Mouse (Mus musculus): Measurements from ENCODE around the gene Pcsk4.

DNA sequence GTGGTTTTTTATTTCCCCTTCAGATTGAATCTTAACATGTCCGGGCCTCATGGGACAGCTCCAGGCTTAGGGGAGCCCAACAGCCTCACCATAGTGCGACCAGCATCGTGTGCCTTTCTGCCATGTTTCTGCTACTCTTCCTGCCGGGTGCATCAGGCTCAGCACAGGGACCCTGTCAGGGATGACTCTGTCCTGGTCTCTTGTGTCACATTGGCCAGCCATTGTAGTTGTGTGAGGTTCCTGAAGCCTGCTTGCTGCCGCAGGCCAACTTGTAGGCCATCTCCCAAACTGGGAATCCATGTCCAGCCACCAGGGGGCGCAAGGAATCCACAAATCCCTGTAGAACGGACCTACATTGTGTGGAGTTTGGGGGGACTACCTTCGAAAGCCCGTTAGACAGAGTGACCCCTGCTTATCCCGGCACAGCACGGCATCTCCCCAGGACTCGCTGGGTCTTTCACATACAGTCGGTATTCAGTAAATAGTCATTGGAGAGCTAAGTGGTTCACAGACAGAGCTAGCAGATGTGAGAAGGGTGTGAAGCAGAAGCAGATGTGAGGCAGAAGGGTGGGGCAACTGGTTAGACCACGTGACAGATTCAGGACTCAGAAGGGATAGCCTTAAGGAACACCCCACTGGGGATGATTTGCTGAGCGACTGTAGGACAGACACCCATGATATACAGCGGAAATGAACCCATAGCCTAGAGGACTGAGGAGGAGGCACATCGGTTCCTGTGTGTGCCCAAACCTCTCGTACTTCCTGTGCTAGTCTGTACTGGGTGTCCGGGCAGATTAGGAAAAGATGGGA is 10.8 kb upstream of the Pcsk4 start:
- TF ChIP-seq CTCF (IDR thresholded peaks at IDR 0.05; ENCODE audit: insufficient read depth, low read depth, low read length) (peak; percentile 74), POLR2A (IDR thresholded peaks at IDR 0.05; ENCODE audit: insufficient read depth, low read depth, low read length) (no peak)
